ENCODE assay signal across 27 mouse cellular contexts in the genomic region with DNA sequence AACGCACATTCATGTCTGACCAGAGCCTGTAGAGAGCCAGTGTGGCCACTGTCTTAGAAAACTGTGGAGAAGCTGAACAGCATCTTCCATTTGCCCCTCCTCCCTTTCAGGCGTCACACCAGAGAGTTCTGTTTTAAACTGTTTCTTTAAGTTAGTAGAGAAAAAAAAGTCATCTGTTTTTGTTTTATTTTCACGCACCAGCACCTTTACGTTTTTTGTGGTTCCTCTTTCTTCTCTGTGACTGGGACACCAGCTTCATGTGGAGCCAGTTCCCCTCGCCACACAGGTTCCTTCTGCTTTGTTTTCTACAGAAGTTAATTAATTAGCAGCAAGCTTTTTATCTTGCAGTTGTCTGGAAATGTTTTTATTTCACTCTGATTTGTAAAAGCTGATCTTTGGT.
A peak's percentile ranks its signal among the peaks of the same experiment; 100 is the strongest.
DNase-seq lines count a peak whose midpoint lies in the region; ATAC-seq and TF ChIP-seq lines count a peak whose summit lies in the region.
"Had no signal": no experiment of that assay in that cellular context is flagged by ENCODE, and none has a peak within 500 bp of the region (broad histone marks: within the 10 kb centered on the region; RNA-seq: fewer than 3 reads in every experiment).

No protein-coding gene starts in this region.

- no peak for TF ChIP-seq CTCF in G1E (IDR thresholded peaks at IDR 0.05; ENCODE audit: low read depth, low read length)

- no peak for ATAC-seq in G1E (ENCODE audit: extremely low read depth, insufficient number of reproducible peaks, low FRiP score, poor library complexity, severe bottlenecking)
- peak; percentile 72 to 81 for ATAC-seq in hematopoietic stem cell, adult 5-6 weeks (replicated peaks in 1 of 2; ENCODE audit: insufficient read depth in 1 of 2, low FRiP score in 2 of 2, low TSS enrichment in 1 of 2, low read depth in 1 of 2, poor library complexity in 2 of 2, severe bottlenecking in 2 of 2)
- ATAC-seq: forebrain, embryonic 15.5 days; inflammation-experienced regulatory T-cells, adult 6 months; lung, postnatal 0 days had no signal

- no peaks in the 10 kb centered on the region for H3K9me3 ChIP-seq in G1E (replicated peaks)
- no peaks in the 10 kb centered on the region for H3K9me3 ChIP-seq in limb, embryonic 10.5 days (replicated peaks)
- H3K9me3 ChIP-seq: embryonic facial prominence, embryonic 10.5 days; forebrain, embryonic 15.5 days; heart, embryonic 13.5 days; hindbrain, embryonic 13.5 days; neural tube, embryonic 12.5 days had no signal

- DNase-seq in spleen, adult 12 weeks (ENCODE audit: low spot score) = peak; percentile 10
- DNase-seq in spleen, postnatal 4 days (ENCODE audit: low spot score in 2 of 2) = no peak
- peak; percentile 25 for DNase-seq in G1E (ENCODE audit: low spot score)
- DNase-seq in spleen, postnatal 36 days (ENCODE audit: low spot score in 2 of 2) = peak; percentile 64 to 69
- DNase-seq in limb, embryonic 10.5 days (ENCODE audit: low spot score) = no peak
- no peak for DNase-seq in adrenal gland, adult (ENCODE audit: inconsistent age in 2 of 2, low spot score in 1 of 2)
- DNase-seq in MN1 (ENCODE audit: low spot score) = no peak
- DNase-seq: adrenal gland, postnatal 36 days; cerebellum, adult 9-11 months; gastrocnemius, postnatal 10 days; heart, adult 18-20 months; heart, postnatal 14 days; kidney, adult 2 months; left cerebral cortex, postnatal 4 days; midbrain, embryonic 14.5 days; retina, postnatal 1 day; right cerebral cortex, postnatal 25 days; thymus, postnatal 36 days had no signal

- H3K4me3 ChIP-seq in G1E (ENCODE audit: low read depth, low read length) = no peak overlapping the region; the same call in 1 of the 2 replicates
- H3K4me3 ChIP-seq in limb, embryonic 10.5 days = no peak overlapping the region
- H3K4me3 ChIP-seq: embryonic facial prominence, embryonic 10.5 days; forebrain, embryonic 15.5 days; heart, embryonic 13.5 days; hindbrain, embryonic 13.5 days; neural tube, embryonic 12.5 days had no signal

- peaks cover 10% of the 10 kb centered on the region for H3K4me1 ChIP-seq in G1E (ENCODE audit: insufficient read depth, low read depth, low read length)
- H3K4me1 ChIP-seq in limb, embryonic 10.5 days = peaks cover 4% of the 10 kb centered on the region; the same call in 1 of the 2 replicates
- H3K4me1 ChIP-seq: forebrain, embryonic 15.5 days; heart, embryonic 13.5 days; hindbrain, embryonic 13.5 days; neural tube, embryonic 12.5 days had no signal

- H3K36me3 ChIP-seq in G1E (replicated peaks) = no peaks in the 10 kb centered on the region
- no peaks in the 10 kb centered on the region for H3K36me3 ChIP-seq in limb, embryonic 10.5 days
- H3K36me3 ChIP-seq: embryonic facial prominence, embryonic 10.5 days; forebrain, embryonic 15.5 days; heart, embryonic 13.5 days; hindbrain, embryonic 13.5 days; neural tube, embryonic 12.5 days had no signal

- no peaks in the 10 kb centered on the region for H3K27me3 ChIP-seq in G1E (ENCODE audit: insufficient read depth, low read length)
- no peaks in the 10 kb centered on the region for H3K27me3 ChIP-seq in limb, embryonic 10.5 days (ENCODE audit: low read depth, poor library complexity, severe bottlenecking)
- H3K27me3 ChIP-seq: forebrain, embryonic 15.5 days; heart, embryonic 13.5 days; hindbrain, embryonic 13.5 days; neural tube, embryonic 12.5 days had no signal

- WGBS in limb, embryonic 10.5 days = 64% methylated on average over 5 of the region's 5 CpGs

- H3K27ac ChIP-seq in limb, embryonic 10.5 days = no peak overlapping the region
- H3K27ac ChIP-seq: embryonic facial prominence, embryonic 10.5 days; forebrain, embryonic 15.5 days; heart, embryonic 13.5 days; hindbrain, embryonic 13.5 days; kidney, postnatal 0 days; neural tube, embryonic 12.5 days had no signal

Comparison
In these comparisons a context has a peak if more than half of its experiments do, and no peak if none do; other contexts are left out.
1. DNase-seq: peak in spleen, adult 12 weeks (single experiment), G1E (single experiment) and spleen, postnatal 36 days (2 of 2); none in spleen, postnatal 4 days (0 of 2), limb, embryonic 10.5 days (single experiment), adrenal gland, adult (0 of 2) and MN1 (single experiment).